Mouse (Mus musculus) ES-E14 (cell line): Measurements from ENCODE around the gene Tsc22d4.

Experiments used
- CHD2 ChIP-seq: IDR thresholded peaks from 2 replicates; pipeline ENCODE4 v1.6.1; 2014; ENCODE audit warnings: mild to moderate bottlenecking, low read depth, low read length, inconsistent platforms
- HCFC1 ChIP-seq: IDR thresholded peaks from 2 replicates; pipeline ENCODE4 v1.6.1; 2012; ENCODE audit warnings: low read length, inconsistent platforms, borderline replicate concordance; ENCODE audit not compliant: insufficient read depth
- MAFK ChIP-seq: IDR thresholded peaks from 2 replicates; pipeline ENCODE4 v1.6.1; 2014; ENCODE audit warnings: mild to moderate bottlenecking, low read depth, low read length, inconsistent platforms; ENCODE audit not compliant: insufficient read depth
- ZC3H11A ChIP-seq: IDR thresholded peaks from 2 replicates; pipeline ENCODE4 v1.6.1; 2012; ENCODE audit warnings: low read depth, mild to moderate bottlenecking, inconsistent platforms, low read length, borderline replicate concordance
- ZNF384 ChIP-seq: IDR thresholded peaks from 2 replicates; pipeline ENCODE4 v1.6.1; 2012; ENCODE audit warnings: low read depth, low read length, inconsistent platforms

DNA sequence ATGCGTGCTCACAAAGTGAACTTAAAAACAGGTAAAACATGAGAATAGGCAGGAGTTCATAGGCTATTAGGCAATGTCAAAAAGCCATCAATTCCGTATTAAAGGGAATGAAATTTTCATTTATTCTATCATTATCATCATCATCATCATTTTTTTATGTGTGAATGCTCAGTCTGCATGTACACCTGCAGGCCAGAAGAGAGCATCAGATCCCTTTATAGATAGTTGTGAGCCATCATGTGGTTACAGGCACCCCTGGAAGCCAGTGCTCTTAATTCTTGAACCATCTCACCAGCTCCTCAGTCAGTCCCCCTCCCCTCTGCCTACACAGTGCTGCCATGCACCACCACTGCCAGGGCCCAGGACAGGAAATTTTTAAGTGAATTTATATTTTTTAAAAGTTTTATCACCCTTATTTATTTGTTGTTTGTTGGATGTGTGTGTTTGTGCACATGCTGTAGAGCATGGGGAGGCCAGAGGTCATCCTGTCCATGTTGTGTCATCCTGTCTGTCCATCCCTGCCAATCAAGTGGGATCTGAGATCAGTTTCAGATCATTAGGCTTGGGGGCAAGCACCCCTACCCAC, 43.5 kb downstream of the Tsc22d4 start:
- TF ChIP-seq HCFC1, result no peak
- no peak for TF ChIP-seq MAFK
- no peak for TF ChIP-seq CHD2
- no peak for TF ChIP-seq ZNF384
- no peak for TF ChIP-seq ZC3H11A
